Mouse (Mus musculus) limb, embryonic 11.5 days (tissue): Measurements from ENCODE around the gene Sfn. TPM values are rescaled to one million over a fixed set of nuclear protein-coding genes. Genes with fewer than 3 reads are reported as not detected.

ENCODE experiments used
- ATAC-seq: fragments of 200-750 bp; cut with Nextera tagmentation; 2 replicates; pipeline ENCODE4 v1.8.0; 2017; ENCODE audit warnings: low read depth; ENCODE audit not compliant: insufficient number of reproducible peaks, low FRiP score, low TSS enrichment
- DNase-seq: peaks from one replicate; pipeline ENCODE4 v3.0.0-alpha.2; 2015; ENCODE audit warnings: low spot score
- H3K27ac ChIP-seq: fragments of 300-500 bp; sonication (generic); replicated peaks from 2 replicates; pipeline ENCODE4 v1.5.1; 2014; ENCODE audit warnings: low read depth, mild to moderate bottlenecking, low read length
- H3K27me3 ChIP-seq: fragments of 300-500 bp; sonication (generic); 2 replicates; pipeline ENCODE4 v1.6.1; 2014; ENCODE audit warnings: mild to moderate bottlenecking, low read length, mixed read lengths; ENCODE audit not compliant: control insufficient read depth, insufficient read depth
- H3K36me3 ChIP-seq: fragments of 300-500 bp; sonication (generic); 2 replicates; pipeline ENCODE4 v1.6.1; 2014; ENCODE audit warnings: mild to moderate bottlenecking, low read length, moderate library complexity, mixed read lengths; ENCODE audit not compliant: control insufficient read depth, insufficient read depth
- H3K4me1 ChIP-seq: fragments of 300-500 bp; sonication (generic); 2 replicates; pipeline ENCODE4 v1.6.1; 2014; ENCODE audit warnings: low read length, mixed read lengths; ENCODE audit not compliant: control insufficient read depth, insufficient read depth
- H3K4me2 ChIP-seq: fragments of 300-500 bp; sonication (generic); 2 replicates; pipeline ENCODE4 v1.6.1; 2014; ENCODE audit warnings: low read depth, mild to moderate bottlenecking, moderate library complexity; ENCODE audit not compliant: severe bottlenecking
- H3K4me3 ChIP-seq: fragments of 300-500 bp; sonication (generic); 2 replicates; pipeline ENCODE4 v1.5.1; 2014; ENCODE audit warnings: low read depth, low read length
- H3K9ac ChIP-seq: fragments of 300-500 bp; sonication (generic); 2 replicates; pipeline ENCODE4 v1.6.1; 2014; ENCODE audit warnings: mild to moderate bottlenecking, low read length
- H3K9me3 ChIP-seq: fragments of 300-500 bp; sonication (generic); 2 replicates; pipeline ENCODE4 v1.6.1; 2016; ENCODE audit warnings: low read length; ENCODE audit not compliant: control insufficient read depth
- WGBS: fragments of 180-500 bp; shearing (Covaris S2); extraction: QIAGEN DNeasy Blood & Tissue Kit; methylation state at CpG from one replicate; pipeline ENCODE4 v1.1.7; 2014; 5-methylcytosine and 5-hydroxymethylcytosine counted together
- microRNA-seq: library from miRNA; unstranded; fragments of <30 nt; microRNA quantifications from one replicate; pipeline ENCODE4, GENCODE M21; 2016
- polyA plus RNA-seq: library from polyadenylated mRNA; unstranded; fragments of >200 nt; fragmentation: Nextera tagmentation; extraction: Ambion mirVana; gene quantifications from 2 replicates; pipeline ENCODE4 v1.2.1, GENCODE M21; 2014

Sfn gene
- polyA plus RNA-seq, 1 experiment from 2014 or later = 34.9 TPM

- Histone ChIP-seq H3K9ac (no peak overlapping the region), H3K27ac (no peak overlapping the region), H3K27me3 (no peaks in the 10 kb centered on the region), H3K36me3 (no peaks in the 10 kb centered on the region), H3K4me1 (no peaks in the 10 kb centered on the region), H3K9me3 (no peaks in the 10 kb centered on the region), H3K4me2 (no peak overlapping the region), H3K4me3 (no peak overlapping the region)
- DNase-seq (no peak), ATAC-seq (no peak)
- 82% methylated on average over 1 of the region's 1 CpGs for WGBS
These were observed 49.9 kb downstream of the Sfn start for GRCm38 (mm10) chr4:133552029-133552428.

Small RNA genes lying within 50 kb of the gene (microRNA-seq; reads per million reads assigned to microRNA genes)
- gene Gm23158 = not detected

Other genes starting within 250 kb of the Sfn start
- gene Wdtc1, start 248.7 kb downstream of the Sfn start, polyA plus RNA-seq = 17.4 TPM in 2 replicates
- gene Slc9a1, start 232.5 kb downstream of the Sfn start, polyA plus RNA-seq = 8.0 and 8.5 TPM in 2 replicates
- 0.51 and 0.71 TPM in 2 replicates for gene Tent5b, start 122.0 kb downstream of the Sfn start, polyA plus RNA-seq
- gene Trnp1, start 103.6 kb downstream of the Sfn start, polyA plus RNA-seq = 1.5 and 1.9 TPM in 2 replicates
- gene Kdf1, start 83.2 kb downstream of the Sfn start, polyA plus RNA-seq = 3.8 and 5.8 TPM in 2 replicates
- 354 and 372 TPM in 2 replicates for gene Nudc, start 56.2 kb downstream of the Sfn start, polyA plus RNA-seq
- not detected in 2 replicates for gene Nr0b2, start 48.8 kb downstream of the Sfn start, polyA plus RNA-seq
- gene Gpatch3, start 27.4 kb downstream of the Sfn start, polyA plus RNA-seq = 9.0 and 10.3 TPM in 2 replicates
- 26.6 and 27.2 TPM in 2 replicates for gene Gpn2, start 17.8 kb downstream of the Sfn start, polyA plus RNA-seq
- 2.7 and 4.9 TPM in 2 replicates for gene Zdhhc18, start 48.0 kb upstream of the Sfn start, polyA plus RNA-seq
- gene Pigv, start 70.5 kb upstream of the Sfn start, polyA plus RNA-seq = 13.2 and 16.8 TPM in 2 replicates
- gene Arid1a, start 154.6 kb upstream of the Sfn start, polyA plus RNA-seq = 46.2 and 50.3 TPM in 2 replicates